Mouse (Mus musculus): ENCODE data around the gene Thsd4.

Thsd4 gene

GRCm38 (mm10) chr9:60129235-60129991, 392.4 kb downstream of the Thsd4 start:
- DNase-seq: no peak

DNA sequence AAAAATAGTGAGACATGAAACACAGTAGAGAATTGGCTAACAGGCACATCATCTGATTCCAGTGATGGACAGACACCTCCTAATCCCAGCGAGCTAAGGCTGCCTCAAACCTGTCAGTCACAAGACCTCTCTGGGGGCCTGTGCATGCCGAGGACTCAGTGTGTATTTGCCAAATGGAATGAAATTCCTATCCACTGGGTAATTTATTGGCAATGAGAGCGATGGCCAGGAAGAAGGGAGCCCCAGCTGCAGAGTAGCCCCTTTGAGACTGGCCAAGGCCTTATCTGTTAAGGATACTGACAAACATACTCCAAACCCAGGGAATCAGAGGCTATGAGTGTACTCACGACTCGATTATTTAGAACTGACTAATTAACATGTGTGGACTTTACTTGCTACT, 394.9 kb downstream of the Thsd4 start:
- DNase-seq: no peak

- DNase-seq: no peak
Measured at GRCm38 (mm10) chr9:60124102-60124501, 397.7 kb downstream of the Thsd4 start.

GRCm38 (mm10) chr9:60123066-60123465, 398.8 kb downstream of the Thsd4 start:
- no peak for DNase-seq

GRCm38 (mm10) chr9:60119846-60120245, 402.0 kb downstream of the Thsd4 start:
- DNase-seq: no peak

DNA sequence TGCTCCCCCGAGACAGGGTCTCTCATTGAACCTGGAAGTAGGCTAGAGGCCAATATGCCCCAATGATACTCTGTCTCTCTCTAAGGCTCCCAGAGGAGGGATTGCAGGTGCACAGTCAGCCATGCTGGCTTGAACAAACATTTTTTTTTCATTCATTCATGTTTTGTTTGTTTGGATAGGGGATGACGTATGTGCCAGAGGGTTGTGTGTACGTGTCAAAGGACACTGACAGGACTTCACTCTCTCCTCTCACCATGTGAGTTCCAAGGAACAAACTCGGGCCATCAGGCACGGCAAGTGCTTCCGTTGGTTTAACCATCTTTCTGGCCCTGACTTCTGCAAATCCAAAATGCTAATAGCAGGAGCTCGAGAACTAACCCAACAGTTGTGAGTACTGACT, 404.0 kb downstream of the Thsd4 start:
- DNase-seq: no peak

- DNase-seq: no peak
Measured at GRCm38 (mm10) chr9:60115711-60116247, 406.1 kb downstream of the Thsd4 start.

DNA sequence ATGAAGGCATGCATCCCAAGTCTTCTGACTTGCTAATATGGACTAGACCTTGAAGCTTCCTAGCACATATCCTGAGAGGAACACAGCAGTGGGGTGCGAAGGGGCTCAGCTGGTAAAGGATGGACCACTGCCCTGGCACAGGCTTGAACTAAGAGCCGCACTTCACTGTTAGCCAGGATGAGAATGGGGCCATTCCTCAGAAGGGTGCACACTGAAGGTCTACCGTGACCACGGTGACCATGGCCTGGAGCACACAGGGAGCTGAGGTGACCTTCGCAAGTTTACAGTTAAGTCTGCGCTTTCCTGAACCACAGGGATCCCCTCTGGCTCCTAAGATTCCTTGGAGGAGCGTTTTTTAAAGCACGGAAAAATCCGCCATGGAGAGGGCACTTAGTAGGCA, 406.5 kb downstream of the Thsd4 start:
- no peak for DNase-seq

DNA sequence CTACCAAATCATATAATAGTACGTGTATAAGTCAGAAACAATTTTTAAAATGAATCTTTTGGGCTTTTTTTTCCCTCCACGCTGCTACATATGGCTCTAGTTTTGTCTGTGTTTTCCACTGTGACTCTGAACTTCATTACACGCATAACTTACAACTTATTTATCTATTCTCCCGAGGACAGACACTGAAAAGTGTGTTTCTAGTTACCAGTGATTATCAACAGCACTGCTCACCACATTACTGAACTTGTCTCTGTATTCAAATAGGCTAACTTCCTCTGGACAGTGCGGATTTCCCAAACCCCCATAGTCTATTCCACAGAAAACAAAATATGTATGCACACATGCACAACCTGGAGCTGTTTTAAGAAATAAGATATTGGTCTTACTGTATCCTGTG, 411.6 kb downstream of the Thsd4 start:
- no peak for DNase-seq

DNA sequence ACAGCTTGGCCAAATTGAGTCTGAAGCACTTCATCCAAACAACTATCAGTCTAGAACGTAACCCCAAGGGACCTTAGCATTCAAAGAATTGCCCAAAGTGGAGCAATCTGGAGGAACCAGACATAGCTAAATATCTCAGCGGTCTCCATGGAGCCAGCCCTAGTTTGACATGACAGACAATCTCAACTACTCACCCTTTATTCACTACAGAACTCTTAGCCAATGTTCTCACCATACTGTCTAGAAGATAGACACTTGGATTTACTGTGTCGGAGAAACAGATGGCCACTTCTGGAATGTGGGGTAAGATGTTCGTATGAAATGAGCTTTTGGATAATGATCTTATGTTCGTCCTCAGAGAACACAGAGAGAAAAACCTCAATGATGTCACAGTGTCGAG, 415.2 kb downstream of the Thsd4 start:
- DNase-seq: no peak

DNA sequence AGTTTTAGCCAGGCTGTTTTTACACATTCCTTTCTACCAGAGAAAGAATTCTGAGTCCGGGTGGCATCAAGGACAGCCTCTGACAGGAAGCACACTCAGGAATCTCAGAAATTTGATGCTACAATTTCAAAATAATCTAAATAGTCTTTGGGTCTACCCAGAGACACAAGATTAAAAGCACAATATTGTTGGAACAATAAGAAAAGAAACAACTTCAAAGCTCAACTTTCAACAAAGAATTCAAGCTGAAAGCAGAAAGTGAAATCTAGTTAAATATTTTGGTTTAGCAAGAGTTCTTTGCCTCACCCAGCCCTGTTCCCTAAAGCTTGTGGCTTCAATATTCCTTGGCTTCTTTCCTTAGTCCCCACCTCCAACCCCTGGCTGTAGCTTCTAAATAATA, 415.7 kb downstream of the Thsd4 start:
- DNase-seq: no peak

GRCm38 (mm10) chr9:60094211-60094610, 427.6 kb downstream of the Thsd4 start:
- no peak for DNase-seq

GRCm38 (mm10) chr9:60092428-60092827, 429.4 kb downstream of the Thsd4 start:
- DNase-seq: no peak

- no peak for DNase-seq
Measured at GRCm38 (mm10) chr9:60089441-60089840, 432.4 kb downstream of the Thsd4 start.

DNA sequence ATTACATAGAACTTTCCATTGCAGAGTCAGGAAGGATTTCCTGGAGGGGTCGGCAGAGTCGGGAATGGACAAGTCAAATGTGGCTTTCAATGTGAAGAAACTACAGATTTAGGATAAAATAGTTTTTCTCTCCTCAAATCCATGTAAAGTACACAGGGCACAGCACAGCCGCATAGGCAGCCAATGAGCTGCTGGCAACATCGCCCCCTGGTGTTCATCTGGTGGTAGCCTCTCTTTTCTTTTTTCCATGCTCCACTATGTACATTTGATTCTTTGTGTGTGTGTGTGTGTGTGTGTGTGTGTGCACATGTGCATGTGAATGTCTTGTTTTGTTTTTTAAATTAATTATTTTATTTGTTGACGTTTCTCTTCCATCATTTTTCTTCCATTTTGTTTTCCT, 433.7 kb downstream of the Thsd4 start:
- DNase-seq: peak; percentile 18

DNA sequence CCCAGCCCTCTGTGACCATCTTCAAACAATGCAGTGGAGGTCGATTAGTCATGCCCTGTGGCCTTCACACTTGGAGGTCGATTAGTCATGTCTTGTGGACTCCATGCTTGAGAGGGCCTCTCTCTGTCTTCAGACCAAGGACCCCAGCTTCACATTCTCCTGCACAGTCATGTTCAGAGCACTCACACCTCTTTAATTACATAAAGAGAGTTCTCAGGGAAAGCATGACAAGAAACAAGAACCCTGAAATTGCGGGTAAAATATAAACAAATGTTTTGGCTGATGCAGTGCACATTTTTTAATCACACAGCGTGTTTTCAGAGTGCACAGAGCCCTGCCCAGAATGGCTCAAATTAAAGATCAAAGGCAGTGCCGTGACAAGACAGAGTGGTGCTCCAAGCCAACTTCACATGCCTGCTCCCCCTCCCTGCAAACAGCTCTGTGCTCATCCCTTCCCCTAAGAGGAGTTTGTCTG, 439.7 kb downstream of the Thsd4 start:
- DNase-seq: no peak

- DNase-seq: no peak
Measured at GRCm38 (mm10) chr9:60077761-60078160, 444.1 kb downstream of the Thsd4 start.

GRCm38 (mm10) chr9:60076396-60076795, 445.4 kb downstream of the Thsd4 start:
- no peak for DNase-seq

DNA sequence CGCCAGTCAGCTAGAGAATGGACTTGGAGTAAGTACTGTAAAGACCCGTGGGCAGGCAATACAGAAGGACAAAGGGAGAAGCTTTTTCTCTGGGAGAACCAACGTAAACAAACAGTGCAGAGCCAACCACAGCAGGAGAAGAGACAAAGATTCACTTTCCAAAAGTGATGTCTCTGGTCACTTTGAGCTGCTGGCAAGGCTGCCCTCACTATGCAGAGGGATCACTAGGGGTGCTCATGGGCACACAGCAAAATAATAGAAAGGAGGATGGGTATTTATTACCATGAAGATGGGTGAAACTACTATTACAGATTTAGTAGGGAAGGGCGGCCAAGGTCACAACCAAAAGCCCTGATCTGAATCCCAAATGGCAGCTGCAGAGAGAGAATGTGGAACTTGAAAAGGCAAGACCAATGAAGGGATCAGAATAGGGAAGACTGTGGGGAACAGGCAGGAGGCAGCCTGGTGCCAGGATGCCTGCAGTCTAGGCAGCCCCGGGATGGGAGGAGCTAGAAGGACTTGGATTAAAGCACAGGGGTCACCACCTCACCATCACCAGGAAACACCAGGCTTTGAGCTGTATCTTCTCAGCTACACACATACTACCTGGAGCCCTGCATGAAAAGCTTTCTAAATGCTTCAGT, 450.1 kb downstream of the Thsd4 start:
- DNase-seq: no peak

- DNase-seq: no peak
Measured at GRCm38 (mm10) chr9:60067241-60067640, 454.6 kb downstream of the Thsd4 start.

GRCm38 (mm10) chr9:60065184-60065583, 456.7 kb downstream of the Thsd4 start:
- DNase-seq: no peak

DNA sequence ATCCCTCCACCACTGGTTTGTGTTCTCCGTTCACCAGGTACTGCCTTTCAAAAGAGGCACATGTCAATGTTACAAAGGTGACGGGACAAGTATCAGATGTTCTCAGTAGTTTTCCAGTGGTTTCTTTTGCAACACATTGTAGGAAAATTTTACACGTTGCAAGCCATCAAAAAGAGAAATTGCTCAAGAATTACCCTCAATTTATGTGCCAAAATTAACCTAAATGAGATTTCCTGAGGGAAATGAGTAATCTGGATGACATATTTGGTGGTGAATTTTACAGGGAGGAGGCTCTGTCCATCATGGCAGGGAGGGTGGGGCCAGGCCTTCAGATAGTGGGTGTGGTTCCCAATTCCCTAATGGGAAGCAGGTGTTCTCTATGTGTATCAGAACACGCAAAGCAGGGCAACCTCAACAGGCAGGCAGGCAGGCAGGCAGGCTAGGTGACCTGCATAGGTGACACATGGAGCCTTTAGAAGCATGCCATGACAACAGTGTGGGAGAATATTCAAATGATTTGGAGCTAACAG, 458.6 kb downstream of the Thsd4 start:
- DNase-seq: no peak

GRCm38 (mm10) chr9:60056131-60056530, 465.7 kb downstream of the Thsd4 start:
- no peak for DNase-seq

GRCm38 (mm10) chr9:60054951-60055350, 466.9 kb downstream of the Thsd4 start:
- no peak for DNase-seq

Data from liver (tissue).